ENCODE assay signal across 13 mouse cellular contexts in the genomic region with DNA sequence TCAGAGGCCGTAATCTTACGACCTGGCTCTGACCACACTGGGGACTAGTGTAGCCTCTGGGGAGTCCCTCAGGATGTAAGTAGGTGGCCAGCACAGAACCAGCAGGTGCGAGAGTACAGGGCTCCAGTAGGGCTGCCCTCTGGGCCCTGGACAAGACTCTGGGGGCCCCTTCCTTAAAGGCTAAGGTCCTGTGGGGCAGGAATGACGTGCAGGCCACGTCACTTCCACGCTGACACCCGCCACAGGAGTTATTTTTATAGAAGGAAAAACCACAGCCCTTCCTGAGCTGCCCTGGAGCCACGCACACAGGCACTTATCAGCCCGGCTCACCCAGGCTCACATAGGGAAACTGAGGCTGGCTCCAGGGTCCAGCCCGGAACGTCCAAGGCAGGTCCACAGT. TPM values are rescaled to one million over a fixed set of nuclear protein-coding genes. Genes with fewer than 3 reads are reported as not detected.
DNase-seq lines count a peak whose midpoint lies in the region; ATAC-seq lines count a peak whose summit lies in the region.
"Had no signal": no experiment of that assay in that cellular context is flagged by ENCODE, and none has a peak within 500 bp of the region (broad histone marks: within the 10 kb centered on the region; RNA-seq: fewer than 3 reads in every experiment).

No protein-coding gene starts in this region.

- no peak for ATAC-seq in kidney, embryonic 15.5 days (replicated peaks; ENCODE audit: low FRiP score)
- no peak for ATAC-seq in heart, embryonic 16.5 days (replicated peaks; ENCODE audit: extremely low read depth, insufficient read depth, low FRiP score)
- ATAC-seq: intestine, postnatal 0 days had no signal

- H3K4me1 ChIP-seq in kidney, embryonic 15.5 days: peaks cover 23% of the 10 kb centered on the region
- peaks cover 25% of the 10 kb centered on the region for H3K4me1 ChIP-seq in heart, embryonic 16.5 days (ENCODE audit: control insufficient read depth, insufficient read depth, low read length)

- intact Hi-C loops in gastrocnemius, postnatal 36 days (cut with DNase I): no loop called here

- no peak overlapping the region for H3K4me3 ChIP-seq in kidney, embryonic 15.5 days (replicated peaks)
- H3K4me3 ChIP-seq in heart, embryonic 16.5 days (ENCODE audit: low read length): no peak overlapping the region
- H3K4me3 ChIP-seq: hindbrain, embryonic 13.5 days; myocyte had no signal

- H3K27ac ChIP-seq in kidney, embryonic 15.5 days: no peak overlapping the region
- H3K27ac ChIP-seq in heart, embryonic 16.5 days (ENCODE audit: low read length): peak overlapping the region; percentile 43; the same call in 1 of the 2 replicates

- peaks cover 7% of the 10 kb centered on the region for H3K27me3 ChIP-seq in kidney, embryonic 15.5 days
- H3K27me3 ChIP-seq in heart, embryonic 16.5 days (ENCODE audit: control insufficient read depth, insufficient read depth, low read length): peaks cover 24% of the 10 kb centered on the region
- H3K27me3 ChIP-seq: hindbrain, embryonic 13.5 days had no signal

- H3K36me3 ChIP-seq in kidney, embryonic 15.5 days: no peaks in the 10 kb centered on the region
- H3K36me3 ChIP-seq in heart, embryonic 16.5 days (ENCODE audit: control insufficient read depth, insufficient read depth): no peaks in the 10 kb centered on the region; the same call in 1 of the 2 replicates

- 72% methylated on average over 11 of the region's 11 CpGs for WGBS in kidney, embryonic 15.5 days
- 59% methylated on average over 11 of the region's 11 CpGs for WGBS in heart, embryonic 16.5 days

- no peaks in the 10 kb centered on the region for H3K9me3 ChIP-seq in kidney, embryonic 15.5 days (replicated peaks)
- no peaks in the 10 kb centered on the region for H3K9me3 ChIP-seq in heart, embryonic 16.5 days (replicated peaks; ENCODE audit: control insufficient read depth, low read length)
- H3K9me3 ChIP-seq: hindbrain, embryonic 13.5 days had no signal

- H3K9ac ChIP-seq in kidney, embryonic 15.5 days: no peak overlapping the region
- no peak overlapping the region; the same call in 1 of the 2 replicates for H3K9ac ChIP-seq in heart, embryonic 16.5 days (ENCODE audit: low read length)
- H3K9ac ChIP-seq: hindbrain, embryonic 13.5 days had no signal

- no peak overlapping the region for H3K4me2 ChIP-seq in kidney, embryonic 15.5 days
- H3K4me2 ChIP-seq in heart, embryonic 16.5 days (ENCODE audit: low read depth, low read length): no peak overlapping the region
- H3K4me2 ChIP-seq: hindbrain, embryonic 13.5 days had no signal

- peak; percentile 32 for DNase-seq in kidney, adult 18-20 months
- DNase-seq in lung, postnatal 36 days: peak; percentile 34
- no peak for DNase-seq in lung, postnatal 14 days
- peak; percentile 20 to 37 for DNase-seq in natural killer cell, adult 2 months (ENCODE audit: low spot score in 2 of 2)
- no peak for DNase-seq in gastrocnemius, postnatal 36 days
- DNase-seq in urinary bladder, postnatal 14 days (ENCODE audit: low spot score): no peak
- DNase-seq: cerebellum, adult 11-12 months; thymus, postnatal 25 days had no signal

RNA-seq across cellular contexts. Expression of a gene that starts 12.1 kb away (rescaled TPM):
- polyA plus RNA-seq in kidney, embryonic 15.5 days (2015; fragmentation: Nextera tagmentation; extraction: Ambion mirVana): 3.0 and 3.5 TPM in 2 replicates
- 4.0 and 5.4 TPM in 2 replicates for polyA plus RNA-seq in heart, embryonic 16.5 days (2015; fragmentation: Nextera tagmentation; extraction: Ambion mirVana)
- 10 to 100 TPM; 18.0 to 19.6 TPM for total RNA-seq in gastrocnemius, postnatal 36 days (2021)

RNA-seq across cellular contexts. Expression of a gene that starts 24.4 kb away (rescaled TPM):
- 87.5 and 88.5 TPM in 2 replicates for polyA plus RNA-seq in kidney, embryonic 15.5 days (2015; fragmentation: Nextera tagmentation; extraction: Ambion mirVana)
- polyA plus RNA-seq in heart, embryonic 16.5 days (2015; fragmentation: Nextera tagmentation; extraction: Ambion mirVana): 36.0 and 43.3 TPM in 2 replicates
- total RNA-seq in gastrocnemius, postnatal 36 days (2021): 1 to 10 TPM; 7.5 to 8.2 TPM

RNA-seq across cellular contexts. Expression of a gene that starts 49.5 kb away (rescaled TPM):
- polyA plus RNA-seq in kidney, embryonic 15.5 days (2015; fragmentation: Nextera tagmentation; extraction: Ambion mirVana): 0.12 and 0.14 TPM in 2 replicates
- polyA plus RNA-seq in heart, embryonic 16.5 days (2015; fragmentation: Nextera tagmentation; extraction: Ambion mirVana): 1.4 and 3.6 TPM in 2 replicates
- total RNA-seq in gastrocnemius, postnatal 36 days (2021): under 1 TPM; 0.10 to 0.26 TPM
- polyA plus RNA-seq: hindbrain, embryonic 13.5 days had no signal

RNA-seq across cellular contexts. Expression of a gene that starts 58.8 kb away (rescaled TPM):
- polyA plus RNA-seq in kidney, embryonic 15.5 days (2015; fragmentation: Nextera tagmentation; extraction: Ambion mirVana): 24.7 and 25.3 TPM in 2 replicates
- polyA plus RNA-seq in heart, embryonic 16.5 days (2015; fragmentation: Nextera tagmentation; extraction: Ambion mirVana): 26.0 and 26.1 TPM in 2 replicates
- total RNA-seq in gastrocnemius, postnatal 36 days (2021): 10 to 100 TPM; 12.7 to 13.5 TPM

Comparison
In these comparisons a context has a peak if more than half of its experiments do, and no peak if none do; other contexts are left out.
1. DNase-seq: peak in kidney, adult 18-20 months (single experiment), lung, postnatal 36 days (single experiment) and natural killer cell, adult 2 months (2 of 2); none in lung, postnatal 14 days (single experiment), gastrocnemius, postnatal 36 days (0 of 2) and urinary bladder, postnatal 14 days (single experiment).